Mouse (Mus musculus): ENCODE measurements around the gene Tut7.
A peak's percentile ranks its signal among the peaks of the same experiment; 100 is the strongest.
"Not testable (repeated sequence)": the region's sequence is repeated elsewhere in the genome, so short reads cannot be mapped to it uniquely, and the experiment has no call there.

The Tut7 gene

DNA sequence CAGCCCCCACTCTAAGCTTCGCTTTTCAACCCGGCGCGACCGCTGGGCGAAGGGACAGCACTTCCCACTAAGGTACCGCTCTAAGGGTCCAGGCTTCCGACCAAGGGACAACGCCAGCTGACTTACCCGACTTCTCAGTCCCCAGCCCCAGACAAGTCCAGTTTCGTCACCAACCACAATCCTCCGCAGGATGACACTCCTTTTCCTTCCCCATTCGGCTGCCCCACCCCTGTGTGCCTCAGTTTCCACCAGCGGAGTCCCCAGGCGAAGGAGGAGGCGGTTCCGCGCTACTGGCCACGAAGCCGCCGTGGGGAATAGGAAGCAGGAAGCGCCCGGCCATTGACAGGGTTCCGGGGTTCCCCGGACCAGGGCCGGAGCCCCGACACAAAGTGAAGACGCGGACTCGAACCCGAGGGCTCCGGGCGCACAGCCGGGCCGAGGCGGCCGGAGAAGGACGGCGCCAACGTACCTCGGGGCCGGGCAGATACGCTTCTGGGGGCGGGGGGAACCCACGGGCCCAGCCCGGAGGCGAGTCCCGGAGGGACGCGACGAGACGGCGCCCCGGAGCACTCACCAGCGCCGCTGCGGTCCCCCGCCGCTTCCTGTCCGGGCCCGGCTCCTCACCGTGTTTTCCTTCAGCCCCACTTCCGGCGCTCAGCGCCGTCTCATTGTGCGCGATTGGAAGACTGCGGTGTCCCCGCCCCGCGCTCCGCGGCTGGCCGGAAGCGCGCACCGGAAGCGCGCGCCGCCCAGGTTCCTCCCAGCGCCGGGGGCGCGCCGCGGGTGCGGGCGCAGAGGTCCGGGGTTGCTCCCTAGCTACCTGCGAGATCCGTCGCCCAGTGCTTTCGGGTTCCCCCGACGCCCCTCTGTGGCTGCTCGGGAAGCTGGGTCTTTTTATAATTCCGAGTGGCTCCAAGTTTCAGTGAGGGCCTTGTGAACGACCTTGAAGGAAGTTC, at the start of gene Tut7:
Gene Tut7, minus strand, starts transcription at position 641 of the 956 bp plus-strand sequence.
- DNase-seq: peak; percentile 94 to 97

DNA sequence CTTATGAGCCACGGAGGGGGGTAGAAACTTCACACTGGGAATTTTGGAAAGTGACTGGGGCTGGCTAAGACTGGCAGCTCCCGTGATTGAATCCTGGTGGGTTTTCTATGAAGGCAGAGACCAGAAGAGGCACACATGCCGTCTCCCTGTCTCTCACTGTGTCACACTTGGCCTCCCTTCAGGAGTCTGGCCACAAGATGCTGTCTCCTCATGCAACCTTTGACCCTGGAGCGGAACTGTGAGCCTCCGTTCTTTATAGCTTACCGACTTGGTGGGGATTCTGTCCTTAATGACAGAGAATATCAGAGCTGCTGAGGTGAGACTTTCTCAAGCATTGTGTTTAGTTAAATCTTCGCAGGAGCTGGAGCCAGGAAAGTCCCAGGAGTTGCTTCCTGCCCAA, 49.5 kb upstream of the Tut7 start:
- DNase-seq: peak in 1 of 2 experiments; percentile 44

DNA sequence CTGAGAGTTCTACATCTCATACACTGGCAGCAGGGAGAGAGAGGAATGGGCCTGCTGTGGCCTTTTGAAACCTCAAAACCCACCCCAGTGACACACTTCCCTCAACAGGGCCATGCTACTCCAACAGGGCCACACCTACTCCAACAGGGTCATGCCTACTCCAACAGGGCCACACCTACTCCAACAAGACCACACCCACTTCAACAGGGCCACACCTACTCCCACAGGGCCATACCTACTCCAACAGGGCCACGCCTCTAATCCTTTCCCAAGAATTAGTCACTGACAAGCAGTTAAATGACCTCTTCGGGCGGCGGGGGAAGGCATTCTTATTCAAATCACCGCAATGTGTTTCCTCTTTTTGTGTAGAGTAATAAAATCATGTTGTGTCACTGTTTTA, 47.1 kb upstream of the Tut7 start:
- no peak for DNase-seq

DNA sequence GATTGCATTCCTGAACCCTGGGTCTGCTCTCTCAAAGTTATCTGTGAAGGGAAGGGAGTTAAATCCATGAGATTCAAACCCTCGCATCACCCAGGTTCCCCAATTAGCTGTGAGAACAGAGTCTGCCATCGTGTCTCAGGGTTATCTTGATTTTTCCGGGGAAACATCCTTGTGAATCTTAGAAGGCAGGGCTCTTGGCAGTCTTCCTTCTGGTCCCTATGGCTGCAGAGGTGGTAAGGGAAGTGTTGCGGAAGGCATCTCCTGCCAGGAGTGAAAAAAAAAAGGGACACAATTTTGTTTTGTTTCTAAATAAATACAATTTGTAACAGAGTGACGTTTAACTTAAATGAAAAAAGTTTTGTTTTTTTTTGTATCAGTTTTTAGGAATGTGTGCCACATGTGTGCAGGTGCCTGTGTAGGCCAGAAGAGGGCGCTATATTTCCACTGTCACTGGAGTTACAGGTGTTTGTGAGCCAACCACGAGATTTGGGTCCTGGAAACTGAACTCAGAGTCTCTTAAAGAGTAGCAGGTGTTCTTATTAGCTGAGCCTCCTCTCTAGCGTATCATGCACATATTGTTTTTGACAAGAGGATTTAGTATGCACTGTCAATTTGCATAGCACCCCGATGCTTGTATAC, 45.2 kb upstream of the Tut7 start:
- DNase-seq: no peak

DNA sequence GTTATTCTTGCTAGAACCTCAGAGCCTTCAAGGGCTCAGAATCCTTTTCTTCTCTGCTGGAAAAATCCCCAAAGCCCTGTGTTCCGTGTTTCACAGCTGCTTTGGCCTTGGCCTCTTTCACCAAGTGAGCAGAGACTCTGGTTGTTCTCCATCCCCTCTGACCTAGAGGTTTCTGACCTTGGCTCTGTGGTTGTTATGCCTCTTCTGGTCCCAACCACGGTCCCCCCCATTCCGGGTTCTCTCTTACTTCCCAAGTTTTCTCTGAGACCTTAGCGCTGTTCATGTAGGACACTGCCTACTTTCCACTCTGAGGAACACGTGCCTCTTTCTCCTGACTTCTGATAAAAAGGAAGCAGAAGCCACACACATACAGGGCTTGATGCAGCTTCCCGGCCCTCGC, 44.2 kb upstream of the Tut7 start:
- DNase-seq: no peak

DNA sequence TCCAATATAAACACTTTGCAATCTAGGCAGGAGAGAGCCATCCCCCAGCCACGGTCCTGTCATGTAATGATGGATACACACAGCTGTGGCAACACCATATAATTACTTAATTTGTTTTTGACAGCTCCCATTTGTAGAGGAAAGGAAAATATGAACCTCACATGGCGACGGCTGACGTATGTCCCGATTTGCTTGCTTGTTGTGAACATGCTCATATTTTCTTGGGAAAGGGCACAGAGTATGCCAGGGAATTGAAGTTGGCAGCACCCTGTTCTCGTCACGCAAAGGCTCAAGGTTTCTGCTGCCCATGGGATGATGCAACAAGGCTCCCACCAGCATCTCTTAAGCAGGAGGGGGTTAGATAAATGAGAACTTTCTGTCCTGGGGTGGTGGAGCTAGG, 36.6 kb upstream of the Tut7 start:
- peak in 1 of 2 experiments; percentile 45 for DNase-seq

GRCm38 (mm10) chr13:59856286-59857070, 33.5 kb upstream of the Tut7 start:
- DNase-seq: peak; percentile 81 to 82

GRCm38 (mm10) chr13:59853471-59853870, 30.5 kb upstream of the Tut7 start:
- DNase-seq: no peak

DNA sequence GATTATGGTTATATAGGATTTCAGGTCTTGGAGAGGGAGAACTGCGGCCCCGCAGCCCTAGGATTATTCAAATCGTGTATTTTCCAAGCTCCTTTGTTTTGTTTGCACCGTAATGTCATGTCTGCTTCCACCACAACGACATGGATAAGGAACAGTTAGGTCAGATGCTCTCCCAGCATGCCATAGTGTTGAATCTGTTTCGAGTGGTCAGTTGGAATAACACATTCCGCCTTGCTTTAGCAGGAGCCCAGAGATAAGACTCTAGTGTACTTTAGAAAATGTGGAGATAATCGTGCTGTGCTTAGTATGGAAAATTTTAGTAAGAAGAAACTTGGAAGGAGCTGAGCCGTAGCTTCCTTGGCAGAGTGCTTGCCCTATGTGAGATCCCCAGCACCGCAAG, 27.4 kb upstream of the Tut7 start:
- DNase-seq: no peak

GRCm38 (mm10) chr13:59844661-59845060, 21.7 kb upstream of the Tut7 start:
- DNase-seq: no peak

DNA sequence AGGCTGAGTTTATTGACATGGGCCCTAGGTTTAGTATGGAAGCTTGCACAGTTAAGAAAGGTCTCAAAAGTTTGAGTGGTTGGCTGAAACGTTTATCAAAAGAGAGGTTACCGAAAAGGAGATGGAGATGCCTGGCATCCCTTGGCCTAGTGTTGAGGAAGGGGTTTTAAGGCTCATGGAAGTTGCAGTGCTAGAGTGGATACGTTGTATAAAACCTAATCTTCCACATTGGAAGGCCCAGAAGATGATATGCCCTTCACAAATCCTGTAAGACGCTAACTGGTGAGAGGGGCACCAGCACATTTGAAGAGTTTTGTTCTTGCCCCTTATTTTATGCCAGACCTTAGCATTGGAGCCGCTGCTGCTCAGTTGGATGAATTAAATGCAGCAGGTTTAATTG, 21.0 kb upstream of the Tut7 start:
- DNase-seq: no peak

DNA sequence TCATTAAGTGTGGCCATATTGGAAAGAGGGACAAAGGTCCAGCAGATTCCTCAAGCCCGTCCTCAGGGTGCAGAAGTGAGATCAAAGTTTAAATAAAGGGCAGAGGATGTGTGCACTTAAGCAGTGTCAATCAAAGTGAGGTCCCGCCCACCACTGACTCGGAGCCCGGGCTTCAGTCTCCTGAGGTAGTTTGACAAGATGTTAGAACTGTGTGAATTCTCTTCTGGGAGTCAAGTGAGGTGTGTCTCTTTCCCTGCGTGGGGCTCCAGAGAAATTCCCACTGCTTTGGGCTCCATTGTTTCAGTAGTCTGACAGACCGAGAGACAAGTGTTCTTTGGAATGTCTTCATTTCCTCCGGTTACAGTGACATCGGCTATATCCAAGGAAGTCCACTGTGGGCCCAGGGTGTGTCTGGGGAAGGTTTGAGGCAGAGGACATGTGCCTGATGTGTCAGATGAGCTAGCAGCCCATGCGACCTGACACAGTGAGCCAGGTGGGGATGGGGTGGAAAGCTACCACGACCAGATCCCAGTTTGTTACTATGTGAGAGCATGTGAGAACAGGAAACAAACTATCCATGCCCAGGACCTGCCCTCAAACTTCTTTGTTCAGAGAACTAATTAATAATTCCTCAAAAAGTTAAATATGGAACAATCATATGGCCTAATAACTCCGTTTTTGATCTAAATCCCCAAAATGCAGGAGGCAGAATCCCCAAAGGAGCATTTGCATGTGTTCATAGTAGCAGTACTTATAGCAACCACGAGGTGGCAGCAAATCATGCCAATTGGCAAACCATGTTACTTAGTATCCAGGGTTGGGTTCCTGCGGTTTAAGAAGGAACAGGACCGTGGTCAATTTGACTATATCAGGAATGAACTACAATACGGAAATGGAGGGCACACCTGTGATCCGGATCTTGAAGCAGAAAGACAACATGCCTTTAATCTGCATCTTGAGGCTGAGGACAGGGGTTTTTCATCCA, 19.6 kb upstream of the Tut7 start:
- peak; percentile 86 to 89 for DNase-seq

DNA sequence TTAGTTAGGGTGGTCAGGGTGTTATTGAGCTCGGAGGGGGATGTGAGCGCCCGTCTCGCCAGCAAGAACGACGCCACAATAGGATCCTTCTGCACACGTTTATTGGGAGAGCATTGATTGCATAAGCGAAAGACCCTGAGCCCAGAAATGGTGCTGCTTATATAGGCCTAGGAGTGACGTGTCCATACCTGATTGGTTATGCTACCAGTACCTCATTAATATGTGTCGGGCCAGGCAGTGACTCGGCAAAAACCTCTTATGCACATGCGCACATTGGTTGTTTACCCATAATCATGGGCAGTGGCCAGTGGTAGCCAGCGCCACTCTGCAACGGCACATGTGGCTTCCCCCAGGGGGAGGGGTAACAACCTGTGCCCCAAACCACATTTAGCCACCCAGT, 18.8 kb upstream of the Tut7 start:
- not testable (repeated sequence) for DNase-seq

DNA sequence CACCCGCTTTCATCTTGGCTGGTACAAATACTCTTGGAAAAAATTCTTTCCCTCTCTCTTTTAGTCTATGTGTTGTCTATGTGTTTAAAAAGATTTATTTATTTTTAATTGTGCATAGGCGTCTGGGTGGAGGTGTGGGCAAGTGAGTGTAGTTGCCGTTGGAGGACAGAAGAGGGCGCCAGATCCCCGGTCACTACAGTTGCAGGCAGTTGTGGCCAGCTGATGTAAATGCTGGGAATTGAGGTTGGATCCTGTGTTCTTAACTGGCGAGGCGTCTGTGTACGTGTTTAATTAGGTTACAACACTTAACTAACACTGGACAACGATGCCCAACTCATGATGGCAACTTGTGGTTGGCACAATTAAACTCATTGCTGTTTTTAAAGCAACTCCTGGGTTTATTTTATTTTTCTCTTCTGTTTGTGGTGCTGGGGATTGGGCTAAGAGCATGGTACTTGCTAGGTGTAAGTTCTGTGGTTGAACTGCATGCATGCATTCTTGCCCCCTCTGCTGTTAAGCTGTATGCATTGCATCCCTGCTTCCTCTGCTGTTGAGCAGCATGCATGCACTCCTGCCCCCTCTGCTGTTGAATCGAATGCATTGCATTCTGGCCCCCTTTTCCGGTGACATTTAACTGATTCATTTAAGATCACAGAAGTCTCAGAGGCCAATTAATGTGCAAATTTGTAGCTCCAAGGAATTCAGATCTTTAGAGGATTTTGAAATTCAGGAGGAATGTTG, 17.7 kb upstream of the Tut7 start:
- peak; percentile 90 to 93 for DNase-seq

GRCm38 (mm10) chr13:59839356-59839755, 16.4 kb upstream of the Tut7 start:
- DNase-seq: no peak

DNA sequence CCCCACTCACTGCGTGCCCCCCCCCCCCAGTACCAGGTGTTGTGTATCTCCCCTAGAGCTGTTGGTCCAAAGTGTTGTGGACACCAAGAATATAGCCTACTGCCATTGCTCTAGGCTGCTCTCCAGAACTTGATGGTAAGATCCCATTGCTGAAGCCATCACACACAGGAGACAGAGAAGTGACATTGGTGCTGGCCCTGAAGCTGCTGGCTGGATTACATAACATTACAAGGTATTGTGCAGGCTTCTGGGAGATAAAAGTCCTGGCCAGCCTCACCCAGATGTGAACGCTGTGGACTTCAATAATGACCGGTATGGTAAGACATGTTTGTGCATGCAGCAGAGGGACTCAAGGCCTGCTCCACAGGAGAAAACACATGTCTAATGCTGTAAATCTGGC, 15.5 kb upstream of the Tut7 start:
- DNase-seq: no peak

- no peak for DNase-seq
These were observed 13.9 kb upstream of the Tut7 start for GRCm38 (mm10) chr13:59836811-59837210.

- no peak for DNase-seq
These were observed 13.3 kb upstream of the Tut7 start for GRCm38 (mm10) chr13:59836101-59836798.

DNA sequence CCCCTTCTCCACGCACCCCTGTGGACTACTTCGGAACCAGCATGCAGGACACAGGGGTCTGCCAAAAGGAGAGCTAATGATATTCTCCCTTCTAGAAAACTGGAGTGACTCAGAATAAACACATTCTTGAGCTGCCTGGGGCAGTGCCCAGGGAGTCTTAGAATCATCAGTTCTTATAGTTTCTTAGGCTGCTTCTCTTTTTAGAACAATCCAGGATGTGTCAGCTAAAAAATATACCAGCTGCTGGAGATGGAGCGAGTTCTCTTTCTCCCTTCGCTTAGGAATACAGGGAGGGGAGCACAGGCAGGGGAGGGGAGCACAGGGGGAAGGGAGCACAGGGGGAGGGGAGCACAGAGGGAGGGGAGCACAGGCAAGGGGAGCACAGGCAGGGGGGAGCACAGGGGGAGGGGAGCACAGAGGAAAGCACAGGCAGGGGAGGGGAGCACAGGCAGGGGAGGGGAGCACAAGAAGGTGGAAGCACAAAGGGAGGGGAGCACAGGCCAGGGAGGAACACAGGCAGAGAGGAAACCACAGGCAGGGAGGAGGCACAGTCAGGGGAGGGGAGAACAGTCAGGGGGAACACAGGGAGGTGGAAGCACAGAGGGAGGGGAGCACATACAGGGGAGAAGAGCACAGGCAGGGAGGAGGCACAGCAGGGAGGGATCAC, 12.0 kb upstream of the Tut7 start:
- peak; percentile 25 to 49 for DNase-seq

GRCm38 (mm10) chr13:59832871-59833270, 9.9 kb upstream of the Tut7 start:
- DNase-seq: no peak

All from kidney, postnatal 4 days (tissue).